Mouse (Mus musculus) hindbrain, embryonic 11.5 days (tissue): ENCODE measurements around the gene Cdk1. TPM values are rescaled to one million over a fixed set of nuclear protein-coding genes. Genes with fewer than 3 reads are reported as not detected.

ENCODE experiments used
- polyA plus RNA-seq: library from polyadenylated mRNA; unstranded; fragments of >200 nt; fragmentation: Nextera tagmentation; extraction: Ambion mirVana; gene quantifications from 2 replicates; pipeline ENCODE4 v1.2.1, GENCODE M21; 2014

Cdk1 gene
- polyA plus RNA-seq, 1 experiment from 2014 or later: 348 TPM

Other genes starting within 250 kb of the Cdk1 start
- gene Rhobtb1, start 201.5 kb downstream of the Cdk1 start, polyA plus RNA-seq: 18.3 and 18.7 TPM in 2 replicates
- 1.1 and 1.3 TPM in 2 replicates for gene A930033H14Rik, start 139.8 kb downstream of the Cdk1 start, polyA plus RNA-seq
- 66.8 and 97.7 TPM in 2 replicates for gene Ank3, start 45.8 kb upstream of the Cdk1 start, polyA plus RNA-seq